Mouse (Mus musculus) testis, adult 2 months (tissue): Measurements from ENCODE around the gene Naa30.
"Not testable (repeated sequence)": the region's sequence is repeated elsewhere in the genome, so short reads cannot be mapped to it uniquely, and the experiment has no call there.

Experiments
- CTCF ChIP-seq: fragments of 200-500 bp; IDR thresholded peaks from 2 replicates; pipeline ENCODE4 v1.5.1; 2012; ENCODE audit warnings: low read depth, mild to moderate bottlenecking, inconsistent platforms, low read length, moderate library complexity; ENCODE audit not compliant: control insufficient read depth, insufficient read depth, insufficient replicate concordance
- POLR2A ChIP-seq: fragments of 200-500 bp; IDR thresholded peaks from 2 replicates; pipeline ENCODE4 v1.6.1; 2012; ENCODE audit warnings: low read depth, mild to moderate bottlenecking, inconsistent platforms, low read length, moderate library complexity; ENCODE audit not compliant: control insufficient read depth

- TF ChIP-seq POLR2A, CTCF: not testable (repeated sequence)
These were observed 38.2 kb downstream of the Naa30 start for GRCm38 (mm10) chr14:49210215-49210614.
